Mouse (Mus musculus): ENCODE data around the gene Mapk7.

GRCm38 (mm10) chr11:61447296-61447695 lies 46.9 kb downstream of the Mapk7 start:
- no peak for TF ChIP-seq POLR2A (IDR thresholded peaks at IDR 0.05; ENCODE audit: borderline replicate concordance, extremely low read depth, insufficient read depth, insufficient read length, poor library complexity, severe bottlenecking)
- TF ChIP-seq CTCF (IDR thresholded peaks at IDR 0.05; ENCODE audit: borderline replicate concordance, extremely low read depth, insufficient read depth, insufficient read length): no peak

Measured in brain, embryonic 14.5 days (tissue).